Mouse (Mus musculus): ENCODE results near the gene Usp38. TPM values are rescaled to one million over a fixed set of nuclear protein-coding genes. Genes with fewer than 3 reads are reported as not detected.

Gene Usp38
- polyA plus RNA-seq, 1 experiment from 2014 or later: 13.6 TPM

GRCm38 (mm10) chr8:81012031-81012560, 2.6 kb downstream of the Usp38 start:
- Histone ChIP-seq H3K9ac (ENCODE audit: low read length) (no peak overlapping the region; the same call in 1 of the 2 replicates), H3K36me3 (ENCODE audit: control insufficient read depth, insufficient read depth) (peaks cover 9% of the 10 kb centered on the region), H3K4me1 (ENCODE audit: control insufficient read depth, insufficient read depth, low read length) (peaks cover 29% of the 10 kb centered on the region), H3K27me3 (ENCODE audit: control insufficient read depth, insufficient read depth, low read length) (no peaks in the 10 kb centered on the region), H3K4me3 (ENCODE audit: low read length) (peak overlapping the region; percentile 39), H3K4me2 (ENCODE audit: low read depth, low read length) (peak overlapping the region; percentile 98), H3K27ac (ENCODE audit: low read length) (no peak overlapping the region), H3K9me3 (replicated peaks; ENCODE audit: control insufficient read depth, low read length) (no peaks in the 10 kb centered on the region)
- no peak for ATAC-seq (replicated peaks; ENCODE audit: extremely low read depth, insufficient read depth, low FRiP score)
- WGBS: 50% methylated on average over 4 of the region's 4 CpGs

GRCm38 (mm10) chr8:81010386-81010785, 4.3 kb downstream of the Usp38 start:
- Histone ChIP-seq H3K4me1 (ENCODE audit: control insufficient read depth, insufficient read depth, low read length) (peaks cover 27% of the 10 kb centered on the region), H3K27ac (ENCODE audit: low read length) (no peak overlapping the region), H3K9me3 (replicated peaks; ENCODE audit: control insufficient read depth, low read length) (no peaks in the 10 kb centered on the region), H3K9ac (ENCODE audit: low read length) (no peak overlapping the region), H3K4me3 (ENCODE audit: low read length) (no peak overlapping the region), H3K36me3 (ENCODE audit: control insufficient read depth, insufficient read depth) (peaks cover 18% of the 10 kb centered on the region), H3K27me3 (ENCODE audit: control insufficient read depth, insufficient read depth, low read length) (no peaks in the 10 kb centered on the region), H3K4me2 (ENCODE audit: low read depth, low read length) (no peak overlapping the region)
- no peak for ATAC-seq (replicated peaks; ENCODE audit: extremely low read depth, insufficient read depth, low FRiP score)
- 74% methylated on average over 5 of the region's 5 CpGs for WGBS

- H3K27me3 ChIP-seq (ENCODE audit: control insufficient read depth, insufficient read depth, low read length): no peaks in the 10 kb centered on the region
- no peak for ATAC-seq (replicated peaks; ENCODE audit: extremely low read depth, insufficient read depth, low FRiP score)
- H3K4me2 ChIP-seq (ENCODE audit: low read depth, low read length): no peak overlapping the region
These were observed 9.6 kb downstream of the Usp38 start for GRCm38 (mm10) chr8:81005114-81005513.

GRCm38 (mm10) chr8:80996632-80997031, 18.1 kb downstream of the Usp38 start:
- Histone ChIP-seq H3K36me3 (ENCODE audit: control insufficient read depth, insufficient read depth) (peaks cover 45% of the 10 kb centered on the region), H3K9ac (ENCODE audit: low read length) (no peak overlapping the region), H3K27ac (ENCODE audit: low read length) (no peak overlapping the region), H3K9me3 (replicated peaks; ENCODE audit: control insufficient read depth, low read length) (no peaks in the 10 kb centered on the region), H3K4me3 (ENCODE audit: low read length) (no peak overlapping the region), H3K27me3 (ENCODE audit: control insufficient read depth, insufficient read depth, low read length) (no peaks in the 10 kb centered on the region), H3K4me2 (ENCODE audit: low read depth, low read length) (no peak overlapping the region), H3K4me1 (ENCODE audit: control insufficient read depth, insufficient read depth, low read length) (no peaks in the 10 kb centered on the region)
- 39% methylated on average over 1 of the region's 1 CpGs for WGBS
- no peak for ATAC-seq (replicated peaks; ENCODE audit: extremely low read depth, insufficient read depth, low FRiP score)

More at GRCm38 (mm10) chr8:81005114-81005513, 9.6 kb downstream of the Usp38 start:
- H3K27ac ChIP-seq (ENCODE audit: low read length): peak overlapping the region; percentile 55
- H3K4me3 ChIP-seq (ENCODE audit: low read length): no peak overlapping the region
- H3K4me1 ChIP-seq (ENCODE audit: control insufficient read depth, insufficient read depth, low read length): no peaks in the 10 kb centered on the region; the same call in none of the 2 replicates
- H3K36me3 ChIP-seq (ENCODE audit: control insufficient read depth, insufficient read depth): peaks cover 36% of the 10 kb centered on the region
- 49% methylated on average over 1 of the region's 1 CpGs for WGBS
- H3K9ac ChIP-seq (ENCODE audit: low read length): no peak overlapping the region
- H3K9me3 ChIP-seq (replicated peaks; ENCODE audit: control insufficient read depth, low read length): no peaks in the 10 kb centered on the region

GRCm38 (mm10) chr8:80991937-80992336, 22.8 kb downstream of the Usp38 start:
- 40% methylated on average over 3 of the region's 3 CpGs for WGBS
- ATAC-seq (replicated peaks; ENCODE audit: extremely low read depth, insufficient read depth, low FRiP score): peak; percentile 69
- Histone ChIP-seq H3K4me1 (ENCODE audit: control insufficient read depth, insufficient read depth, low read length) (no peaks in the 10 kb centered on the region), H3K36me3 (ENCODE audit: control insufficient read depth, insufficient read depth) (peaks cover 56% of the 10 kb centered on the region), H3K27ac (ENCODE audit: low read length) (no peak overlapping the region), H3K9me3 (replicated peaks; ENCODE audit: control insufficient read depth, low read length) (no peaks in the 10 kb centered on the region), H3K4me3 (ENCODE audit: low read length) (no peak overlapping the region), H3K27me3 (ENCODE audit: control insufficient read depth, insufficient read depth, low read length) (no peaks in the 10 kb centered on the region), H3K4me2 (ENCODE audit: low read depth, low read length) (no peak overlapping the region), H3K9ac (ENCODE audit: low read length) (no peak overlapping the region)

GRCm38 (mm10) chr8:80982829-80983228, 31.9 kb downstream of the Usp38 start:
- peaks cover 4% of the 10 kb centered on the region; the same call in 1 of the 2 replicates for H3K4me1 ChIP-seq (ENCODE audit: control insufficient read depth, insufficient read depth, low read length)
- H3K27me3 ChIP-seq (ENCODE audit: control insufficient read depth, insufficient read depth, low read length): no peaks in the 10 kb centered on the region
- 42% methylated on average over 4 of the region's 4 CpGs for WGBS
- peaks cover 46% of the 10 kb centered on the region for H3K36me3 ChIP-seq (ENCODE audit: control insufficient read depth, insufficient read depth)
- ATAC-seq (replicated peaks; ENCODE audit: extremely low read depth, insufficient read depth, low FRiP score): no peak
- H3K9ac ChIP-seq (ENCODE audit: low read length): no peak overlapping the region
- H3K9me3 ChIP-seq (replicated peaks; ENCODE audit: control insufficient read depth, low read length): no peaks in the 10 kb centered on the region
- H3K27ac ChIP-seq (ENCODE audit: low read length): no peak overlapping the region
- H3K4me2 ChIP-seq (ENCODE audit: low read depth, low read length): no peak overlapping the region
- H3K4me3 ChIP-seq (ENCODE audit: low read length): no peak overlapping the region

- H3K36me3 ChIP-seq (ENCODE audit: control insufficient read depth, insufficient read depth): peaks cover 37% of the 10 kb centered on the region
- no peak for ATAC-seq (replicated peaks; ENCODE audit: extremely low read depth, insufficient read depth, low FRiP score)
These were observed 33.0 kb downstream of the Usp38 start for GRCm38 (mm10) chr8:80981696-80982095.

GRCm38 (mm10) chr8:80980063-80980462, 34.7 kb downstream of the Usp38 start:
- Histone ChIP-seq H3K4me1 (ENCODE audit: control insufficient read depth, insufficient read depth, low read length) (peaks cover 7% of the 10 kb centered on the region; the same call in 1 of the 2 replicates), H3K9ac (ENCODE audit: low read length) (no peak overlapping the region), H3K27me3 (ENCODE audit: control insufficient read depth, insufficient read depth, low read length) (no peaks in the 10 kb centered on the region), H3K4me3 (ENCODE audit: low read length) (no peak overlapping the region), H3K27ac (ENCODE audit: low read length) (no peak overlapping the region), H3K36me3 (ENCODE audit: control insufficient read depth, insufficient read depth) (peaks cover 27% of the 10 kb centered on the region), H3K4me2 (ENCODE audit: low read depth, low read length) (no peak overlapping the region), H3K9me3 (replicated peaks; ENCODE audit: control insufficient read depth, low read length) (no peaks in the 10 kb centered on the region)
- 80% methylated on average over 4 of the region's 4 CpGs for WGBS
- ATAC-seq (replicated peaks; ENCODE audit: extremely low read depth, insufficient read depth, low FRiP score): no peak

More at GRCm38 (mm10) chr8:80981696-80982095, 33.0 kb downstream of the Usp38 start:
- Histone ChIP-seq H3K9ac (ENCODE audit: low read length) (no peak overlapping the region), H3K4me3 (ENCODE audit: low read length) (no peak overlapping the region), H3K9me3 (replicated peaks; ENCODE audit: control insufficient read depth, low read length) (no peaks in the 10 kb centered on the region), H3K27ac (ENCODE audit: low read length) (no peak overlapping the region), H3K4me2 (ENCODE audit: low read depth, low read length) (no peak overlapping the region), H3K27me3 (ENCODE audit: control insufficient read depth, insufficient read depth, low read length) (no peaks in the 10 kb centered on the region), H3K4me1 (ENCODE audit: control insufficient read depth, insufficient read depth, low read length) (peaks cover 7% of the 10 kb centered on the region; the same call in 1 of the 2 replicates)
- 83% methylated on average over 9 of the region's 9 CpGs for WGBS

GRCm38 (mm10) chr8:80977231-80977630, 37.5 kb downstream of the Usp38 start:
- Histone ChIP-seq H3K4me3 (ENCODE audit: low read length) (no peak overlapping the region), H3K27ac (ENCODE audit: low read length) (no peak overlapping the region), H3K36me3 (ENCODE audit: control insufficient read depth, insufficient read depth) (peaks cover 18% of the 10 kb centered on the region), H3K9me3 (replicated peaks; ENCODE audit: control insufficient read depth, low read length) (no peaks in the 10 kb centered on the region), H3K9ac (ENCODE audit: low read length) (no peak overlapping the region), H3K4me1 (ENCODE audit: control insufficient read depth, insufficient read depth, low read length) (0 out of 2 replicates have a peak, but pooled peaks cover 3% of the 10 kb centered on the region), H3K27me3 (ENCODE audit: control insufficient read depth, insufficient read depth, low read length) (no peaks in the 10 kb centered on the region), H3K4me2 (ENCODE audit: low read depth, low read length) (no peak overlapping the region)
- WGBS: 51% methylated on average over 1 of the region's 1 CpGs
- ATAC-seq (replicated peaks; ENCODE audit: extremely low read depth, insufficient read depth, low FRiP score): no peak

Measured in heart, embryonic 16.5 days (tissue).